In genomic region chr13:80977266-80977665, GRCm38 (mm10) we compare ENCODE assay signal across 15 mouse cellular contexts.
A peak's percentile ranks its signal among the peaks of the same experiment; 100 is the strongest.
DNase-seq lines count a peak whose midpoint lies in the region.
"Had no signal": no experiment of that assay in that cellular context is flagged by ENCODE, and none has a peak within 500 bp of the region (broad histone marks: within the 10 kb centered on the region; RNA-seq: fewer than 3 reads in every experiment).

No protein-coding gene starts in this region.

- DNase-seq in gastrocnemius, adult 18-20 months (ENCODE audit: low spot score), result peak; percentile 59
- DNase-seq in gastrocnemius, postnatal 14 days, result no peak
- peak; percentile 30 to 40 for DNase-seq in heart, adult 9 months (ENCODE audit: low spot score in 2 of 2)
- DNase-seq in heart, postnatal 36 days, result no peak
- peak; percentile 13 to 27 for DNase-seq in kidney, postnatal 36 days
- DNase-seq in kidney, adult 18-20 months, result no peak
- DNase-seq in skeletal muscle tissue, adult 2 months (ENCODE audit: low read depth, low spot score), result peak; percentile 57
- DNase-seq in MN1 (ENCODE audit: low spot score), result no peak
- DNase-seq: cerebellum, adult 18-20 months; cerebellum, postnatal 25 days; forebrain, postnatal 0 days; lung, adult 18-20 months; spleen, adult 18-20 months; thymus, adult 18-20 months; thymus, postnatal 4 days had no signal

- intact Hi-C loops in gastrocnemius, postnatal 14 days (cut with DNase I; ENCODE audit: low total_unique reads), result no loop called here
- intact Hi-C loops in heart, postnatal 36 days (cut with DNase I), result no loop called here

Comparison
In these comparisons a context has a peak if more than half of its experiments do, and no peak if none do; other contexts are left out.
1. DNase-seq: peak in gastrocnemius, adult 18-20 months (single experiment), heart, adult 9 months (2 of 2), kidney, postnatal 36 days (2 of 2) and skeletal muscle tissue, adult 2 months (single experiment); none in gastrocnemius, postnatal 14 days (single experiment), heart, postnatal 36 days (0 of 2), kidney, adult 18-20 months (single experiment) and MN1 (single experiment).